Mouse (Mus musculus) myocyte (in vitro differentiated cells): ENCODE measurements around the gene Cenpp. TPM values are rescaled to one million over a fixed set of nuclear protein-coding genes. Genes with fewer than 3 reads are reported as not detected.

Experiments used
- H3K27me3 ChIP-seq: one replicate; pipeline ENCODE4 v1.6.1; 2011; ENCODE audit not compliant: control insufficient read depth, insufficient read depth, insufficient read length
- H3K36me3 ChIP-seq: one replicate; pipeline ENCODE4 v1.6.1; 2011; ENCODE audit not compliant: control insufficient read depth, insufficient read depth
- H3K4me2 ChIP-seq: one replicate; pipeline ENCODE4 v1.6.1; 2011; ENCODE audit warnings: low read depth, control low read depth
- H3K4me3 ChIP-seq: one replicate; pipeline ENCODE4 v1.5.1; 2011; ENCODE audit warnings: mild to moderate bottlenecking, control low read depth, moderate library complexity
- H3K79me2 ChIP-seq: one replicate; pipeline ENCODE4 v1.6.1; 2011; ENCODE audit not compliant: control insufficient read depth, insufficient read depth
- H3ac ChIP-seq: one replicate; pipeline ENCODE4 v1.6.1; 2011; ENCODE audit not compliant: control insufficient read depth, insufficient read length
- CEBPB ChIP-seq: IDR thresholded peaks from 2 replicates; pipeline ENCODE4 v1.6.1; 2011; ENCODE audit warnings: mild to moderate bottlenecking, moderate library complexity; ENCODE audit not compliant: poor library complexity, insufficient read depth, severe bottlenecking
- E2F4 ChIP-seq: IDR thresholded peaks from one replicate; pipeline ENCODE4 v1.6.1; 2011; ENCODE audit warnings: mild to moderate bottlenecking, control low read depth, moderate library complexity; ENCODE audit not compliant: insufficient read depth
- MAX ChIP-seq: IDR thresholded peaks from one replicate; pipeline ENCODE4 v1.6.1; 2011; ENCODE audit warnings: low read depth, mild to moderate bottlenecking, control low read depth
- MYOD1 ChIP-seq, 3 experiments: IDR thresholded peaks; one replicate each; pipeline ENCODE4 v1.6.1; 2011; ENCODE audit warnings: control low read depth in 2 of 3, low read depth in 2 of 3, mild to moderate bottlenecking in 2 of 3, moderate library complexity in 1 of 3; ENCODE audit not compliant: insufficient read length in 2 of 3, control insufficient read depth in 1 of 3
- MYOG ChIP-seq, 3 experiments: IDR thresholded peaks; one replicate each; pipeline ENCODE4 v1.6.1; 2011; ENCODE audit warnings: control low read depth in 2 of 3, low read depth in 2 of 3, mild to moderate bottlenecking in 2 of 3; ENCODE audit not compliant: insufficient read length in 2 of 3, control insufficient read depth in 1 of 3, insufficient read depth in 1 of 3
- POLR2A ChIP-seq: IDR thresholded peaks from one replicate; pipeline ENCODE4 v1.6.1; 2011; ENCODE audit warnings: low read depth, mild to moderate bottlenecking, control low read depth, moderate library complexity; ENCODE audit not compliant: insufficient read length
- POLR2AphosphoS2 ChIP-seq: IDR thresholded peaks from one replicate; pipeline ENCODE4 v1.6.1; 2011; ENCODE audit warnings: low read depth, control low read depth; ENCODE audit not compliant: insufficient read length
- REST ChIP-seq: IDR thresholded peaks from one replicate; pipeline ENCODE4 v1.6.1; 2011; ENCODE audit warnings: mild to moderate bottlenecking, control low read depth, moderate library complexity; ENCODE audit not compliant: insufficient read depth, insufficient read length
- SRF ChIP-seq: IDR thresholded peaks from one replicate; pipeline ENCODE4 v1.6.1; 2011; ENCODE audit warnings: low read depth; ENCODE audit not compliant: control insufficient read depth, insufficient read length
- TCF12 ChIP-seq: IDR thresholded peaks from one replicate; pipeline ENCODE4 v1.6.1; 2011; ENCODE audit warnings: mild to moderate bottlenecking, control low read depth; ENCODE audit not compliant: poor library complexity, insufficient read depth, severe bottlenecking
- TCF3 ChIP-seq: IDR thresholded peaks from one replicate; pipeline ENCODE4 v1.6.1; 2011; ENCODE audit warnings: low read depth, control low read depth; ENCODE audit not compliant: insufficient read length
- USF1 ChIP-seq: IDR thresholded peaks from one replicate; pipeline ENCODE4 v1.6.1; 2011; ENCODE audit warnings: low read depth, mild to moderate bottlenecking, control low read depth, moderate library complexity
- polyA plus RNA-seq: library from polyadenylated mRNA; unstranded; fragments of >200 nt; fragmentation: generic; extraction: Trizol; gene quantifications from one replicate; pipeline ENCODE4 v1.2.1, GENCODE M21; 2012; ENCODE audit warnings: missing spikeins

The Cenpp gene
- polyA plus RNA-seq, 1 experiment = 6.3 TPM

DNA sequence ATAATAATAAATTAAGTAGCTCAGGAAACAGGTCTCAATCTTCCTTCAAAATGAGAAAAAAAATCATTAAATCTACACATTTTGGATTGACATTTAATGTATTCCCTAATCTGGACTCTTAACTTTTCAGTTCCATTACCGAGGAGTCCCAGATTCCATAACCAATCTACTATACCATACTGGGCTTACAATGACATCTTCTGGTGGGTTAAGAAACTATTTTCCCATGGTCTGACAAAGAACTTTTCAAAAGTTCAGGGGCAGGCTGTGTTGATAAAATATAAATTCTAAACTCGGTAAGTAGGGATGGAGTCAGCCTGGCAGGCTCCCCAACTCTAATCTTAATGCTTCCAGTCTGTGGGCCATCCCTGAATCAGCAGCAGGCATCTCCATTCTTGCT lies 1.4 kb downstream of the Cenpp start:
- TF ChIP-seq TCF3 (no peak), CEBPB (no peak), TCF12 (no peak), POLR2AphosphoS2 (no peak), E2F4 (no peak), POLR2A (no peak), MAX (no peak), USF1 (no peak), MYOD1 (IDR thresholded peaks at IDR 0.05; ENCODE audit: control insufficient read depth in 1 of 3, insufficient read length in 2 of 3, low read depth in 2 of 3) (no peak), SRF (no peak), MYOG (IDR thresholded peaks at IDR 0.05; ENCODE audit: control insufficient read depth in 1 of 3, insufficient read depth in 1 of 3, insufficient read length in 2 of 3, low read depth in 2 of 3) (no peak)
- no peaks in the 10 kb centered on the region for H3K27me3 ChIP-seq
- peaks cover 25% of the 10 kb centered on the region for H3K79me2 ChIP-seq
- H3K4me2 ChIP-seq = peak overlapping the region; percentile 98
- H3K4me3 ChIP-seq = no peak overlapping the region
- no peak overlapping the region for H3ac ChIP-seq
- peaks cover 10% of the 10 kb centered on the region for H3K36me3 ChIP-seq

GRCm38 (mm10) chr13:49646019-49646418 lies 6.6 kb downstream of the Cenpp start:
- Histone ChIP-seq H3K36me3 (no peaks in the 10 kb centered on the region), H3K4me3 (no peak overlapping the region), H3K27me3 (no peaks in the 10 kb centered on the region), H3K4me2 (no peak overlapping the region), H3ac (no peak overlapping the region), H3K79me2 (peaks cover 7% of the 10 kb centered on the region)
- no peak for TF ChIP-seq POLR2AphosphoS2
- no peak for TF ChIP-seq SRF
- no peak for TF ChIP-seq MYOG (IDR thresholded peaks at IDR 0.05; ENCODE audit: control insufficient read depth in 1 of 3, insufficient read depth in 1 of 3, insufficient read length in 2 of 3, low read depth in 2 of 3)
- no peak for TF ChIP-seq MYOD1 (IDR thresholded peaks at IDR 0.05; ENCODE audit: control insufficient read depth in 1 of 3, insufficient read length in 2 of 3, low read depth in 2 of 3)
- no peak for TF ChIP-seq MAX
- no peak for TF ChIP-seq POLR2A
- TF ChIP-seq E2F4 = no peak
- no peak for TF ChIP-seq TCF12
- TF ChIP-seq REST = no peak
- no peak for TF ChIP-seq USF1
- TF ChIP-seq CEBPB = no peak
- TF ChIP-seq TCF3 = no peak

GRCm38 (mm10) chr13:49644731-49645529 lies 7.7 kb downstream of the Cenpp start:
- no peaks in the 10 kb centered on the region for H3K36me3 ChIP-seq
- H3K4me3 ChIP-seq = no peak overlapping the region
- no peak overlapping the region for H3ac ChIP-seq
- TF ChIP-seq SRF (no peak), E2F4 (no peak), POLR2A (no peak), CEBPB (peak; percentile 71), MYOG (IDR thresholded peaks at IDR 0.05; ENCODE audit: control insufficient read depth in 1 of 3, insufficient read depth in 1 of 3, insufficient read length in 2 of 3, low read depth in 2 of 3) (no peak)
- H3K27me3 ChIP-seq = no peaks in the 10 kb centered on the region
- H3K4me2 ChIP-seq = peak overlapping the region; percentile 16
- H3K79me2 ChIP-seq = peaks cover 5% of the 10 kb centered on the region

DNA sequence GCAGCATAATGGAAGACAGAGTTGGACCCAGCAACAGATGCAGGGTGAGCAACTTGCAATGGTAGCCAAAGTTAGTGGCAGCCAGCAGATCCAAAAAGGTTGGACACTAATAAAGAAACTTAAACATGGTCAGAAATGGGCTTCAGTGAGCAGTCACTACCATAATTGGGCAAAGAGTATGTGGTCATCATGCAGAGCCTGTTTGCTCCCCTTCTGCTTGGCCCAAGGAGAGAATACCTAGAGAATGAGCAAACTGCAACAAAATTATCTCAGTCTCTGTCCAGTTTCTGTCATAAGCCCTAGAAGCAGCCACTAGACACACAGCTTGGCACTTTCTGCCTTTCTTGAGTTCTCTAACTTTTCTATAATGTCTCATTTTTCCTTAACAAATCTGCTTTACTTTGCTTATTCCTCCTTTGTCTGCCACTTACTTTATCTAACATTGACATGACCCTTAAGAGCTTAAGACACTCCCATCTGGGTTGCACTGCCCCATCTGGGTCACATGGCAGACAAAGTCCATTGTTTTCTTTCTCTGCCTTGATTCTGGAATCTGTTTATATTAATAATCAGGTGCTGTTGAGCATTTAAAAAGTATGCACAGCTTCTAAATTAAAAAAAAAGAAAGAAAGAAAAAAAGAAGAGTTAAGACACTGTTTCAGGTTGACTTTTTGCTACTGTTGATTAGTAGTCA lies 8.8 kb downstream of the Cenpp start:
- Histone ChIP-seq H3K4me3 (no peak overlapping the region), H3K27me3 (no peaks in the 10 kb centered on the region), H3ac (no peak overlapping the region), H3K79me2 (peaks cover 5% of the 10 kb centered on the region), H3K4me2 (no peak overlapping the region), H3K36me3 (no peaks in the 10 kb centered on the region)
- TF ChIP-seq E2F4 = no peak
- no peak for TF ChIP-seq CEBPB
- peak; percentile 72 for TF ChIP-seq USF1
- no peak for TF ChIP-seq REST
- TF ChIP-seq TCF12 = no peak
- TF ChIP-seq POLR2A = no peak
- TF ChIP-seq SRF = peak; percentile 72
- no peak for TF ChIP-seq MAX
- no peak for TF ChIP-seq TCF3
